8 mouse cellular contexts compared by ENCODE assay signal in genomic region chr13:101695876-101696275, GRCm38 (mm10).
A peak's percentile ranks its signal among the peaks of the same experiment; 100 is the strongest.
DNase-seq lines count a peak whose midpoint lies in the region; ATAC-seq and TF ChIP-seq lines count a peak whose summit lies in the region.

No protein-coding gene starts in this region.

- peak; percentile 87 for TF ChIP-seq CTCF in hindbrain, postnatal 0 days (IDR thresholded peaks at IDR 0.05; ENCODE audit: low read depth)

- no peak overlapping the region for H3K4me3 ChIP-seq in hindbrain, embryonic 11.5 days (ENCODE audit: low read depth, low read length)
- no peak overlapping the region for H3K4me3 ChIP-seq in hindbrain, embryonic 12.5 days
- H3K4me3 ChIP-seq in embryonic facial prominence, embryonic 13.5 days = no peak overlapping the region
- no peak overlapping the region for H3K4me3 ChIP-seq in hindbrain, postnatal 0 days (ENCODE audit: low read length)
- H3K4me3 ChIP-seq in neural tube, embryonic 11.5 days (ENCODE audit: low read depth, low read length) = no peak overlapping the region

- no peak overlapping the region for H3K4me2 ChIP-seq in hindbrain, embryonic 11.5 days (replicated peaks; ENCODE audit: low read depth, low read length)
- H3K4me2 ChIP-seq in hindbrain, embryonic 12.5 days (replicated peaks) = no peak overlapping the region
- H3K4me2 ChIP-seq in embryonic facial prominence, embryonic 13.5 days = peak overlapping the region; percentile 14; the same call in 1 of the 2 replicates
- H3K4me2 ChIP-seq in hindbrain, postnatal 0 days (ENCODE audit: low read depth, low read length) = no peak overlapping the region
- no peak overlapping the region for H3K4me2 ChIP-seq in neural tube, embryonic 11.5 days (ENCODE audit: low read depth)

- no peaks in the 10 kb centered on the region for H3K36me3 ChIP-seq in hindbrain, embryonic 11.5 days (ENCODE audit: control insufficient read depth, insufficient read depth, low read length)
- peaks cover 6% of the 10 kb centered on the region; the same call in 1 of the 2 replicates for H3K36me3 ChIP-seq in hindbrain, embryonic 12.5 days
- H3K36me3 ChIP-seq in embryonic facial prominence, embryonic 13.5 days = peaks cover 9% of the 10 kb centered on the region
- peaks cover 9% of the 10 kb centered on the region for H3K36me3 ChIP-seq in hindbrain, postnatal 0 days (ENCODE audit: insufficient read depth, low read length)
- H3K36me3 ChIP-seq in neural tube, embryonic 11.5 days (ENCODE audit: control insufficient read depth, insufficient read depth, low read length) = no peaks in the 10 kb centered on the region

- no peak for ATAC-seq in hindbrain, embryonic 11.5 days (ENCODE audit: low FRiP score)
- no peak for ATAC-seq in hindbrain, embryonic 12.5 days (ENCODE audit: low FRiP score)
- ATAC-seq in embryonic facial prominence, embryonic 13.5 days (ENCODE audit: insufficient number of reproducible peaks, insufficient read depth, low FRiP score, low TSS enrichment, low read depth) = no peak
- ATAC-seq in hindbrain, postnatal 0 days = no peak
- no peak for ATAC-seq in neural tube, embryonic 11.5 days (ENCODE audit: insufficient read depth, low FRiP score, low TSS enrichment)

- peak; percentile 90 for DNase-seq in hindbrain, embryonic 11.5 days (ENCODE audit: low spot score)
- peak; percentile 91 for DNase-seq in adrenal gland, postnatal 25 days
- DNase-seq in hindbrain, postnatal 0 days (ENCODE audit: low spot score) = peak; percentile 96
- DNase-seq in left cerebral cortex, postnatal 4 days = peak; percentile 93
- DNase-seq in neural tube, embryonic 11.5 days (ENCODE audit: low spot score) = peak; percentile 86
- peak; percentile 81 for DNase-seq in testis, postnatal 14 days (ENCODE audit: low spot score)

- intact Hi-C loops in left cerebral cortex, postnatal 4 days (cut with DNase I) = loop anchor here (5.0 to 10.0 kb wide), 3 partner anchors 191 to 849 kb away; no protein-coding TSS in a partner anchor

- no peaks in the 10 kb centered on the region for H3K9me3 ChIP-seq in hindbrain, embryonic 11.5 days (ENCODE audit: control insufficient read depth, low read length)
- H3K9me3 ChIP-seq in hindbrain, embryonic 12.5 days (replicated peaks) = no peaks in the 10 kb centered on the region
- H3K9me3 ChIP-seq in embryonic facial prominence, embryonic 13.5 days = no peaks in the 10 kb centered on the region
- no peaks in the 10 kb centered on the region for H3K9me3 ChIP-seq in hindbrain, postnatal 0 days (ENCODE audit: low read length)
- H3K9me3 ChIP-seq in neural tube, embryonic 11.5 days (ENCODE audit: control insufficient read depth, low read length) = no peaks in the 10 kb centered on the region

- no peaks in the 10 kb centered on the region for H3K27me3 ChIP-seq in hindbrain, embryonic 11.5 days (ENCODE audit: control insufficient read depth, insufficient read depth, low read length)
- no peaks in the 10 kb centered on the region for H3K27me3 ChIP-seq in hindbrain, embryonic 12.5 days
- H3K27me3 ChIP-seq in embryonic facial prominence, embryonic 13.5 days = no peaks in the 10 kb centered on the region
- H3K27me3 ChIP-seq in hindbrain, postnatal 0 days (ENCODE audit: insufficient read depth, low read length) = no peaks in the 10 kb centered on the region
- H3K27me3 ChIP-seq in neural tube, embryonic 11.5 days (ENCODE audit: control insufficient read depth, insufficient read depth, low read length) = no peaks in the 10 kb centered on the region

- WGBS in hindbrain, embryonic 11.5 days = 6% methylated on average over 7 of the region's 7 CpGs
- WGBS in hindbrain, embryonic 12.5 days = 5% methylated on average over 7 of the region's 7 CpGs
- WGBS in embryonic facial prominence, embryonic 13.5 days = 2% methylated on average over 7 of the region's 7 CpGs
- WGBS in hindbrain, postnatal 0 days = 3% methylated on average over 7 of the region's 7 CpGs
- 7% methylated on average over 7 of the region's 7 CpGs for WGBS in neural tube, embryonic 11.5 days

- H3K27ac ChIP-seq in hindbrain, embryonic 11.5 days (ENCODE audit: low read depth, low read length) = no peak overlapping the region
- H3K27ac ChIP-seq in hindbrain, embryonic 12.5 days = no peak overlapping the region
- H3K27ac ChIP-seq in embryonic facial prominence, embryonic 13.5 days = no peak overlapping the region; the same call in 1 of the 2 replicates
- no peak overlapping the region for H3K27ac ChIP-seq in hindbrain, postnatal 0 days
- no peak overlapping the region for H3K27ac ChIP-seq in neural tube, embryonic 11.5 days (ENCODE audit: low read depth, low read length)

- no peaks in the 10 kb centered on the region; the same call in 1 of the 2 replicates for H3K4me1 ChIP-seq in hindbrain, embryonic 11.5 days (replicated peaks; ENCODE audit: control insufficient read depth, insufficient read depth, low read length)
- H3K4me1 ChIP-seq in hindbrain, embryonic 12.5 days = peaks cover 38% of the 10 kb centered on the region
- H3K4me1 ChIP-seq in embryonic facial prominence, embryonic 13.5 days = peaks cover 77% of the 10 kb centered on the region
- H3K4me1 ChIP-seq in hindbrain, postnatal 0 days (ENCODE audit: insufficient read depth, low read length) = peaks cover 6% of the 10 kb centered on the region; the same call in 1 of the 2 replicates
- H3K4me1 ChIP-seq in neural tube, embryonic 11.5 days (ENCODE audit: control insufficient read depth, insufficient read depth, low read length) = peaks cover 16% of the 10 kb centered on the region

- H3K9ac ChIP-seq in hindbrain, embryonic 11.5 days (ENCODE audit: low read depth, low read length) = no peak overlapping the region
- H3K9ac ChIP-seq in hindbrain, embryonic 12.5 days = no peak overlapping the region
- H3K9ac ChIP-seq in embryonic facial prominence, embryonic 13.5 days = no peak overlapping the region
- no peak overlapping the region for H3K9ac ChIP-seq in hindbrain, postnatal 0 days (replicated peaks; ENCODE audit: low read length)
- H3K9ac ChIP-seq in neural tube, embryonic 11.5 days (ENCODE audit: low read length) = no peak overlapping the region
